Mouse (Mus musculus): Measurements from ENCODE around the gene St5. TPM values are rescaled to one million over a fixed set of nuclear protein-coding genes. Genes with fewer than 3 reads are reported as not detected.
A peak's percentile ranks its signal among the peaks of the same experiment; 100 is the strongest.

The St5 gene
- 10 to 100 TPM; 48.2 to 55.3 TPM for total RNA-seq (2021)
- long read RNA-seq, experiment 1, partial matches to known transcripts: 13 of 24 reads
- long read RNA-seq, experiment 1, other reads (novel, unspliced or antisense): 10 of 24 reads
- long read RNA-seq, experiment 2, full-length matches to known transcripts: 9 of 27 reads
- long read RNA-seq, experiment 2, partial matches to known transcripts: 8 of 27 reads
- long read RNA-seq, experiment 2, other reads (novel, unspliced or antisense): 10 of 27 reads

DNA sequence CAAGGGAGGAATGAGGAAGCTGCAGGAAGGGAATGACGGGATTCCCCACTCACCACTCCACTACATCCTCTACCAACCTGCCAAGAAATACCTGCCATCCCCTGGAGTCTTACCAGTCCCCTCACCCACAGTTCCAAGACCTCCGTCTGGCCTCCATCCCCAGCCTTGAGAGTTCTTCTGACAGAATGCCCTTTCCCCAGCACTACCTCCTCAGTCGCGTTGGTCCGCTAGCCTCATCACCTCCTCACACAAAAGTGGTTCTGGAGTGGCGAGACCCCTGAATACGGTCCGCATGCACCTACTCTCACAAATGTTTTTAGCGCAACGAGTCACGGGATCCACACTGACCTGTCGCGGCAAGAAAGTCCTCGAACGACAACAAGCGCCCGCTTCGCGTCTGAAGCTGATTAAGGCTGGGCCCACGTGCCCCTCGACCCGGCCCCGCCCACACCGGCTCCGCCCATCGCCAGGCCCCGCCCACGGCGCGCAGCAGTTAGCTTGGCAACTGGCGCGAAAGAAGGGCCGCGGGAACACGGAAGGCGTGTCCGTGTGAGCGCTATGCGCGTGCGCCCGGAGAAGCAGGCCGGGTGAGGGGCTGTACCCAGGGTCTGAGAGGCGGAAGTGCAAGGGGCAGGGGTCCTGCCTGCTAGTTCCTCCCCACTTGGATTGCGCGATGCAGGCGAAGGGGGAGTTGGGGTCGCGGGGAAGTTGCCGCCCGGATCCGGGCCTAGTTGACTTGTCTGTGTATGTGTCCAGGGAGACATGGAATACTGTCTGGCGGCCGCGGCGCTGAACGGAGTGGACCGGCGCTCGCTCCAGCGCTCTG lies at the start of gene St5, which contains the start of gene Akip1:
TSS of gene St5 (minus strand) at position 416 of the 826 bp plus-strand sequence.
TSS of gene Akip1 (plus strand) at position 501 of the 826 bp plus-strand sequence.
- peak; percentile 99 for DNase-seq

DNA sequence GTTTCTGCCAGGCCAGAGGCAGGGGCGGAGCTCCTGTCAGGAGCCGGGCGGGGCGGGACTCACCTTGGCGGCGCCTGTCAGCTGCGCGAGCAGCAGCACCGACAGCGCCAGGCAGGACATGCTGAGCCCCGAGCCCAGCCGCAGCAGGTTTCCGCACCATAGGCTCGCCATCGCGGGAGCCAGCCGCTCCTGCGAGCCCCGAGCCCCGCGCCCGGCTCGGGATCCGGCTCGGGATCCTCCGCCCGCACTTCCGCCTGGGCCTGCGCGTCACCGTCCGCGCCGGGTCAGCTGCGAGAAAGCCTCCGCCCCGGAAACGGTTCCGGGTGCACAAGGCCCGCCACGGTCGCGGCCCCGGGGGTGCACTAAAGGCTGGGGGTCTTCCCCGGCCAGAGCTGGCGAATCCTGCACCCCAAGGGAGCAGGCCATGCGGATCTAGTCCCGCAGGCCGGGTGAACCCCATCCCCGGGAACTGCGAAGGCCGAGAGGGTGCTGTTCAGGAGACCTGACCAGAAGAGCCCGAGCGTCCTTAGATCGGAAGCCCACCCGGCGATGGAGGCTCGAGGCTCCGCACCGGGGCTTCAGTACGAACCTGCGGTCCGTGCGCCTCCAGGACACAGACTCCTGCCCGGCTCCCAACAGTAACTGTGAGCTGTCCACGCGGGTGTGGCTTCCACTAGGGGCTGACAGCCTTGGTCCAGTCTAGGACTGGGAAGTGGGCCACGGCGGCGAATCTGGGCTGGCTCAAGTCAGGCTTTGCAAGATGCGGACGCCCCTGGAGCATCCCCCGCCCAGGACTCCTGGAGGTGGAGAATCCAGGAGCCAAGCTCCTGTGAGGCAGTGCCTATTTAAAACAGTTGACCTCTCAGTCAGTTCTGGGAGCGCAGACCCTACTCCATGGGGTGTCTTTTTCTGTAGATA lies 48.9 kb upstream of the St5 start, which contains the start of gene Tmem9b:
TSS of gene Tmem9b (minus strand) at position 868 of the 918 bp plus-strand sequence.
- DNase-seq: peak; percentile 91

DNA sequence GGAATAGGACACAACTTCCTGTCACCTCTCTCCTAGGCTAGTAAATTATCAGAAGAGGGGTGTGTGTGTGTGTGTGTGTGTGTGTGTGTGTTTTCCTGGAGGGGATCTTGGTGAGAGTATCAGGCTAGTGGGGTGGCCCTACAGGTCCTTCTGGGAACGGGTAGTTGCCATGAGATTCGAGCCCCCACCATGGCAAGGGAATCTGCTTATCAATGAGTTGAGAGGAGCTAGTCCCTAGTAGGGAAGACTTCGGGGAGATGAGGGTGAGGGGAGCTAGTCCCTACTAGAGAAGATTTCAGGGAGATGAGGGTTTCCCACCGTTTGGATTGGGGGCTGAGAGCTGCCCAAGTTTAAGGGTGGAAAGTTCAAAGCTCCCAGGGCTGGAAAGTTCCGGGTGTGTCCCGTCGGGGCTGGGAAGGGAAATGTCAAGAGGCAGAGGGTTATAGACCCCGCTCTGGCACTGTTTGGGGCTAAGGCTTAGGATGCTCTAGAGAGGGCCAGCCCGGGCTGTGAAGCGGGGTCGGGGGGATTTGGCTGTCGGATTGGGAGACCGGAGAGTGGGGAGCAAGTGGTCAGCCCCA lies 48.1 kb upstream of the St5 start:
- DNase-seq: peak; percentile 9

DNA sequence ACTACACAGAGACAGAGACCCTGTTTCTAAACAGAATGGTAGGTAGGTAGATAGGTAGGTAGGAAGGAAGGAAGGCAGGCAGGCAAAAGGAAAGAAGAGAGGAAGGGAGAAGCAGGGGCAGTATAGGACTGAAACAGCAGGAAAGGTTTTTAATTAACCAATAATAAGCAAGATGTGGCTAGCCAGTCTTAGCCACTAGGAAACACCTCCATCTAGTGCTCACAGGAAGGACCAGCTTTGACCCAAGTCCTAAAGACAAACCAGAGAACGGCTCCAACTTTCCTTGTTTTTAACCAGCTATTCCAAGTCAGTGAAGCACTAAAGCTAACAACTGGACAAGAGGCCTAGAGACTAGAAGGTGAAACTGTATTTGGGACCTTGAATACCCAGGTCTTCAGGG lies 44.3 kb upstream of the St5 start:
- DNase-seq: no peak

DNA sequence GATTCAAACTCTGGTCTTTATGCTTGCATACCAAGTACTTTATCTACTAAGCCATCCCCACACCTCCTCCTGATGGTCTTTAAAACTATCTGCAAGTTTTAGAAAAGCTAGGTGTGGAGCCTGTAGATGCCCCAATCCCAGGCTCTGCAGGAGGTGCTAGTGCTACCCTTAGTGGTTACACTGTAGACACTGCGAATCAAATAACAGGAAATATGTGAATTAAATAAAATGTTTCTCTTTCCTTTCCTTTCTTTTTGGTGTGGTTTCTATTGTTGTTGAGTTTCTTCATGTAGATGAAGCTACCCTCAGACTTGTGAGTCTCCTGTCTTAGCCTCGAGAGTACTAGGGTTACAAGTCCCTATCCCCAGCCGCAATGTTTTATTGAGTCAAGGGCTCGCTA lies 38.3 kb upstream of the St5 start:
- DNase-seq: no peak

DNA sequence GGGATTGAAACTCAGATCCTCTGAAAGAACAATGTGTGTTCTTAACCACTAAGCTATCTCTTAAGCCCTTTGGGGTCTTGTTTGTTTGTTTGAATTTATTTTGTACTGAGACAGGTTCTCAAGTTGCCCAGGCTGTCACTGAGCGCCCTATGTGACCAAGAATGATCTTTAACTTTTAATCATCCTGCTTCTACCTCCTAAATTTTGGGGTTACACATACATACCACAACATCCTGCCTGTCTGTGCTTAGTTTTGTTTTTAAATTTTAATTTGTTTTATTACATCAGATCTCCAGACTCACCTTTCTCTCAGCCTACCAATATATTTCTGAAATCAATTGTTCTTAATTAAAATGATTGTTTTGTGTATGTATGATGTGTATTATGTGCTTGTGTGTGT lies 37.7 kb upstream of the St5 start:
- DNase-seq: no peak

DNA sequence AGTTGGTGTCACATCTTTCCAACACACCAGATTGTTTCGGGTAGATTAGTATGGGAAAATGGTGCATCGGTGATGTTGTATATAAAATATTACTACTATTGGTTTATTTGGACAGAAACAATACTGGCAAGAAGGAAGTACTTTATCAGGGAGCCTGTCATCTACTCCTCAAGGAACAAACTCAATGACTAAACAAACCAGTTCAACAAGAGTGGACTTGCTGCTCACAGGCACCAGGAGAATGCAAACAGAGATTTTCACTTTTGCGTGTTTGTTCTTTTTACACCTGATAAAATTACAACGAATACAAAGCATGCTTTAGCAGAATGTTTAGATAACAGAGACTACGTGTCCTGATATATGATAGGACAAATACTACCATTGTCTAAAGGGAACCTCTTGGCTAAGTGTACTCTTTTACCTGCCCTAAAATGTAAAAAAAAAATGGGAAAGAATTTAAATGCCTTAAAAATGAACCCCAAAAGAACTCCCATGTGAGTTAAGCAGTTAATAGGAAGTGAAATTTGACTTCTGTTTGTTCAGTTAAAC lies 36.5 kb upstream of the St5 start:
- DNase-seq: no peak

DNA sequence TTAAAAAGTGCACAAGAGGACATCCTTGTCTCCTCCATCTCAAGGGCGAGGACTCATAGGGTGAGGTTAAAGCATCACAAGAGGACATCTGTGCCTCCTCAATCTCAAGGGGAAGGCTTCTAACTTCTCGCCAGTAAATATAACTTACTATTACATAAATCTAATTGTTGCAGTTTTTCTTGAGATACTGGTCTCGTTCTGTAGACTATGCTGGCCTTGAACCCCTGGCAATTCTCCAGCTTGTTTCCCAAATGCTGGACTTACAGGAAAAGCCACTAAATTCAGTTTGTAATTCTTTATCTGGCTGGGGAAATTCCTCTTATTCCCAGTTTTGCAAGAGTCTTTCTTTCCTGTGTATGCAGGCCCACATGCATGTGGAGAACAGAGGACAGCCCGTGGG lies 31.4 kb upstream of the St5 start:
- DNase-seq: peak; percentile 47

DNA sequence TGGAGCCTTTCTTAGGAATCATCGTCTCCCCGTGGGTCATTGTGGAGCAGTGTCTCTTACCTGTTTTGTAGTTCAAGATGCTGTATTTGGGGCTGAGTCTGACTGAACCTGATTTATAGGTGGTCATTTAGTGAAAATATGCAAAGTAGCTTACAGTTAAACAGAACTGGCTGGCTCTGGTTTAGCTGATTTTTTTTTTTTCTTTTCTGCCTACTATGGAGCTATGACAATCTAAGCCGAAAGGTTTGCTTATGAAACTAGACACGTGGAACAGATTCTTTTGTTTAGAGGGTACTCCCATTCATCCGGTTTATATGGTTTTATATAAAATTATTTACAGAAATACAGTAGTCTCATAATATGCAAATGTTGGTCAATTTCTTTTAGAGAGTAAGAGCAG lies 28.2 kb upstream of the St5 start, which contains the start of gene Ascl3:
TSS of gene Ascl3 (minus strand) at position 101 of the 400 bp plus-strand sequence.
- DNase-seq: no peak

DNA sequence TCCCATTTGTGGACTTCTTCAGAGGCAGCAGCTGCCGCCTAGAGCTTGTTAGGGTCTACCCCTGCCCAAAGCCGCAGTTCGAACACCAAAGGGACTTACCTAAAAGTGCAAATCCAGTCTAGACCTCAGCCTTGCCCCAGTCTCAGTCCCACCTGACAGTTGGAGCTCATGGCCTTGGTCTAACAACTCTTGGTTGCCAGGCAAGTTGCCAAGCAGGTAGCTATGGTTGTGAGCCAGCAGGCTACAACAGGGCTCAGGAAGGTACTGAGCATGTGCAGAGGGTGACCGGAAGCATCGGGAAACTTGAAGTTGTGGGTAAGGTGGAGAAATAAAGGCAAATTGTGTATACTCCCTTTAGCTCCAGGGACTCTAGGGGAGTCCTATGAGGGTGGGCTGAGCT lies 20.3 kb upstream of the St5 start, which contains the start of gene BC051019:
TSS of gene BC051019 (minus strand) at position 154 of the 400 bp plus-strand sequence.
- no peak for DNase-seq

DNA sequence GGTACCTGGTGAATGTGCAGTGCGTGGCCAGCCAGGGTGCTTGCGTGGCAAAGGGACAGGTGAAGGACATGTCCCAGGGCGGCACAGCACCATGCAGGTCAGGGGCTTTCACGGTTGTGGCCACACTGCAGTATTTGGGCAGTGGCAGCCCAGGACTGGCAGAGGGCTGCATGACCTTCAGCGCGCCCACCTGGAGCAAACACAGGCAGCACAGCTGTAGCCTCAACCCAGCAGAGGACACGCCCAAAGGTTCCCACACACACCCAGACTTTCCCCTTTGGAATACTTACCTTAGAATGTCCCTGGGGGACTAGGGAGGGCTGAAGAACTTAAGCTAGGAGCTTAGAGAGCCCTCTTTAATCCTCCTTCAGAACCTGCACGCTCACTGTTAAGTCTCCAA lies 19.7 kb upstream of the St5 start:
- no peak for DNase-seq

DNA sequence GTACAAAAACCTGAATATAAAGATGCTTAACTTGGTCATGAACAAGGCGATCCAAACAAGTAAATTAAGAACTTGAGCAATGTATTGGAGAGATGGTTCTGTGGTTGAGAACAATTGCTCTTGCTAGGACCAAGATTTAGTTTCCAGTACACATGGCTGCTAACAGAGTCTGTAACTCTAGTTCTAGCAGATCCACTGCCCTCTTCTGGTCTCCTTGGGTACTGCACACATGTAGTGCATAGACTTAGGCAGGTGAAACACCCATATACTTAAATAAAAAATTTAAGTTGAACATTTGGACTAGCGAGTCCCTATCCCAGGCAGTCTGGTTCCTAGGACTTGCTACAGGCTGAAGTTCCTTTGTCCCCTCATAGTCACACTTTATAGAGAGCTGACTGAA lies 19.2 kb upstream of the St5 start:
- DNase-seq: no peak

DNA sequence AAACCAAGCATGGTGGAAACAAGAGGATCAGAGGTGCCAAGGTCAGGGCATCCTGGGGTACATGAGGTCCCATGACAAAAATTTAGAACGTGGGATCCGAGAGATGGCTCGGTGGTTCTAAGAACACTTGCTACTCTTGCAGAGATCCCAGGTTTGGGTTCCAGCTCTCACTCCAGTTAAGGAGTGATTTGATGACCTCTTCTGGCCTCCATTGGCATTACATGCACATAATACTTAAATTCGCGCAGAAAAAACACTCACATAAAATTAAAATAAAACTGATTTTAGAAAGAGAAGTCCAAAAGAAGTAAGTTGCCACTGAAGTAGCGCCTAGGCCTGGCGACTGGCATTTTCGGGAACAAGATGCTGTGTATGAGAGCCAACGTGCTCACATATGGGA lies 15.9 kb upstream of the St5 start:
- DNase-seq: peak; percentile 61

DNA sequence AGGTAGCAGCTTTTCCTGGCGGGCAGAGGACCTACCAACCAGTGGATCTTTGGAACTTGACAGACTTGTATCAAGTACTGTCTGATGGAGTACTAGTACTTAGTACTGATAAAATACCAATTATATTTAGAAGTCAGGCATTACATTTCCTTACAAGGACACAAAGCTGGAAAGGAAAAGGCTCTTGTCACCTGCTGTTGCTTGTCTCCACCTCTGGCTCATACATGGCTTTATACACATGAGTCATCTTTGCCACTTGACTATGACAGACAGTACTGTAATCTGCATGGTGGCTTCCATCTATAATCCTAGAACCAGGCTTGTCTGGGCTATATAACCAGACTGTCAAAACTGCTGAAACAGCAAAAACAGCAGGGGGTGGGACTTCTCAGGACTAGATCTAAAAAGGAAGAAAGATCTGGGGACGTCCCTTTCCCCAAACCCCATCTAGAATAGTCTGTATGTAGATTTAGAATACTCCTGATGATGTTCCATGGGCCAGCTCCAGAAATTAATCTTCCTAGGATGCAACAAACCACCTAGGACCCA lies 10.1 kb upstream of the St5 start:
- no peak for DNase-seq

DNA sequence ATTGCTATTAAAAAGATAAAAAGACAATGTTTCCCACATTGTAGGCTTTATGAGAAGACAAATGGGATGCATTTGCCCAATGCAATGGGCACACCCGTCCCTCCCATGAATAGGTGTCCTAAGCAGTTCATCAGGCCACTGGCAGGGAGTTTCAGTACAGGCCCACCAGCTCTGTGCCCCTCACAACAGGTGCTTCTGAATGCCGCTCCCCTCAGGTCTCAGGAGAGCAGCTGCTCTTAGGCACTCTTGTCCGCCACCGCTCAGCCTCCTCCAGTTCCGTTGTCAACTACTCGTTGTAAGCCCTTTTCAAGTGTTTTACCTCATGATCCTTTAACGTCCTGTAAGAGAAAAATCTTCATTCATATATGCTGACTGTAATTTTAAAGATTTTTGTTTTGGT lies 8.8 kb upstream of the St5 start:
- DNase-seq: no peak

DNA sequence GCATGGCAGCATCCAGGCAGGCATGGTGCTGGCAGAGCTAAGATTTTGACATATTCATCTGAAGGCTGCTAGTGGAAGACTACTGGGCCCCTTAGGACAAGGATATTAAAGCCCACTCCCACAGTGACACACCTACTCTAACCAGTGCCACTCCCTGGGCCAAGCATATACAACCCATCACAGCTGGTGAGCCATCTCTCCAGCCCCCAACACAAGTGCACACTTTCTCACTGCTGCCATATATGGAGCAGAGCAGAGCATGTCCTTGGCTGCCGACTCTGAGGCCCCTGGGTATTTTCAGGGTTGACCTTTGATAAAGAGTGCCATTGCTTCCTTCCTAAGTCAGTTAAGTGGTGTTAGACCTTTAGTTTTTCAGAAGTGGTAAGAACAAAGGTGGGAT lies 6.7 kb upstream of the St5 start:
- no peak for DNase-seq

DNA sequence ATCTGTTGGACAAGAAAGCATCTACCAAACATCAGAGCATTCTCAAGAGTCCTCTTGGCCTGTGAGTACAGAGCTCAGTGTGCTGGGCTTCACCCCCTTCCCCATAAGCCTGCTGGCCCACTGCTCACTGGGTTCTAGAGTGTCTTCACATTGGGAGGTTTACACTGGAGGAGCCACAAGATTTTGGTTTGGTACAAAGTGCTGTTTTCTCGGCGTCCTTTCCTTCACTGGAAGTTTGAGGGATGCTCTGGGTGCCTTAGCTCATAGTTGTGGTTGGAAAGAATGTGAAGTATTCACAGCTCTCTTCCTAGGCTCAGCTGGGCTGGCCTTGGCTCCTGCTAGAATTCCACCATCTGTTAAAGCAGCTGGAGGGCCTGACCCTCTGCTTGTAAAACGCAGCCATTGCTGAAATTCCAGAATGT lies 5.6 kb upstream of the St5 start:
- DNase-seq: no peak

DNA sequence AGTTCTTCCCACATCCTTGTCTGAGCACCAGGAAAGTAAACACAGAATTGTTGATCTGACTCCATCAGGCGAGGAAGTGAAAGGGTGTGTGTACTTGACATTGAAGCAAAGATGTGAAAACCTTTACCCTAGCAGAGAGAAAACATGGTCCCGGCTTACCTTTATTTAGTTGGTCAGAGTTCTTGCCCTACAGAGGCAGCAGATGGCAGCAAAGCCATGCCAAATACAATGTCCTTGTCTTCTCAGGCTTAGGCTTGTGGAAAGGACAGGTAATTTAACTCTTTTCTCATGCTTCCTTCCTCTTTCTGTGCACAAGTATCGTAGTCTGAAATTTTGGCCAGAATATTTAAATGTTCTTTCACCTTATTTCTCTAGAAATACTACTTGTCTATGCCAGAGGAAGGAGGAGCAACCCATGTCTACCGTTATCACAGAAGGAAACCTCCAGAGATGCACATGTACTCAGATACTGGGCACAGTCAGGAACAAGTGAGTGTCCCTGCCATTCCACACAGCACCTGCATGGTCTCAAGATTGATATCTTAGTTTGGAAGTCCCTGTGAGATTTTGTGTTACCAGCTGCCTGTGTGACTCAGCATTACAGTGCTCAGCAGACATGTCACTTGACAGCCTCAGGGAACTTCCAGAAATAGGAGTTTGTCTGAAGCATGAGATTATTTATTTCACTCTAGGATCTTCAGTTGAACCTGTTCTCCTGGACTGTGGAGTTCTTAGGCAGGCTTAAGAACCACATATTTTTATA lies 3.8 kb upstream of the St5 start:
- peak; percentile 60 for DNase-seq

DNA sequence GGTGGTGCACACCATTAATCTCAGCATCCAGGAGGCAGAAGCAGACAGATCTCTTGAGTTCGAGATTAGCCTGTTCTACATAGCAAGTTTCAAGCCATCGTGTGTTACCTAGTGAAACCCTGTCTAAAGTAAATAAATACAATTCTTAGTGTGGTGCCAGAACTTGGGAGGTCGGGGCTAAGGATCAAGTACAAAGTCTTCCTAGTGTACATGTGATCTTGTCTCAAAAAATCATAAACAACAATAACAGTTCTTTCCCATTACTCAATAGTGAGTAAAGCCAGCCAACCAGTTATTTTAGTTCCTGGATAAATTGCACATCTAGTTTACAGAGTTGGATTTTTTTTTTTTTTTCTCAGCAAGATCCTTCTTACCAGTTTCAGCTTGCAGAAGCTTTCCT lies 1.1 kb upstream of the St5 start:
- no peak for DNase-seq

DNA sequence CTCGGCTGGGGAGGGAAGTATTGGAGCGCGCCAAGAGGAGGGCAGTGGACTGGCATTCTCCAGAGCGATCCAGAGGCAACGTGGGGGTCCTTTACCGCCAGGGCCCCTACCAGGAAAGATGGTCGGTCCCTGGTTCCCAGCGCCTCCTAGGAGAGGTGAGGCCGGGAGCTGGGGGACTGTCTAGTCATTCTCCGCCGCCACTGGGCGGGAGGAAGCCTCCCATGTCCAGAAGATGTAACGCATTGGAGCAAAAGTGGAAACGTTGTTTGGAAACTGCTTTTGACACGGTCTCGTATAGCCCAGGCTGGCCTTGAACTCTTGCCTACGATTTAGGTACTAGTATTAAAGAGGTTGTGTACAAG lies 592 bp upstream of the St5 start:
- DNase-seq: no peak

DNA sequence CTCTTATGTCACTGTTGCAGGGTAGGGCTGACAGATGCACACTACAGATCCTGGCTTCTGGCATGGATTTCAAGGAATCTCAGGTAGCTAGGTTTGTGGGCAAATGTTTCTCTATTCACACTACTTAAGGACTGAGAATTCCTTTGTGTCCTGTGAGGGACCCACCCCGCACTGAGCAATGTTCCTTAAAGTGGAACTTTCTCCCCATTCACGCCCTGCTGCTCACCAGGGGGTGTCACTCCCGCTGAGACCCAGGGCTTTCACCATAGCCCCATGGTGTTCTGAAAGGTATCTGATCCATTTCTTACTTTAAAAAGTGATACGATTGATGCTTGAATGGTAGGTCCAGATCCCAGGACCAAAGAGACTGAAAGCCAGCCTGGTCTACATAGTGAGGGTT lies 684 bp downstream of the St5 start:
- DNase-seq: no peak

All from adrenal gland, postnatal 10 days (tissue).